Mouse (Mus musculus) cortical plate, adult 2 months (tissue): ENCODE data around the gene Sept1. TPM values are rescaled to one million over a fixed set of nuclear protein-coding genes. Genes with fewer than 3 reads are reported as not detected.
A peak's percentile ranks its signal among the peaks of the same experiment; 100 is the strongest.

ENCODE experiments used
- H3K27ac ChIP-seq: fragments of 200-500 bp; 2 replicates; pipeline ENCODE4 v1.5.1; 2012; ENCODE audit warnings: low read length, control low read depth, inconsistent platforms; ENCODE audit not compliant: insufficient read depth
- H3K4me1 ChIP-seq: fragments of 200-500 bp; 2 replicates; pipeline ENCODE4 v1.6.1; 2011; ENCODE audit warnings: low read length; ENCODE audit not compliant: control insufficient read depth, insufficient read depth
- H3K4me3 ChIP-seq: fragments of 200-500 bp; 2 replicates; pipeline ENCODE4 v1.5.1; 2011; ENCODE audit warnings: mild to moderate bottlenecking, low read length, control low read depth; ENCODE audit not compliant: insufficient read depth
- CTCF ChIP-seq: fragments of 200-500 bp; IDR thresholded peaks from 2 replicates; pipeline ENCODE4 v1.5.1; 2011; ENCODE audit warnings: mild to moderate bottlenecking, control low read depth, low read length; ENCODE audit not compliant: insufficient read depth; ENCODE audit errors: extremely low read depth
- POLR2A ChIP-seq: fragments of 200-500 bp; IDR thresholded peaks from 2 replicates; pipeline ENCODE4 v1.6.1; 2011; ENCODE audit warnings: mild to moderate bottlenecking, low read length, control low read depth; ENCODE audit not compliant: insufficient read depth; ENCODE audit errors: extremely low read depth
- polyA plus RNA-seq: library from polyadenylated mRNA; depleted of rRNA; stranded (reverse); fragments of >200 nt; gene quantifications from 2 replicates; pipeline ENCODE4 v1.2.3, GENCODE M21; 2012

The Sept1 gene
- polyA plus RNA-seq, 1 experiment = 10.4 TPM

DNA sequence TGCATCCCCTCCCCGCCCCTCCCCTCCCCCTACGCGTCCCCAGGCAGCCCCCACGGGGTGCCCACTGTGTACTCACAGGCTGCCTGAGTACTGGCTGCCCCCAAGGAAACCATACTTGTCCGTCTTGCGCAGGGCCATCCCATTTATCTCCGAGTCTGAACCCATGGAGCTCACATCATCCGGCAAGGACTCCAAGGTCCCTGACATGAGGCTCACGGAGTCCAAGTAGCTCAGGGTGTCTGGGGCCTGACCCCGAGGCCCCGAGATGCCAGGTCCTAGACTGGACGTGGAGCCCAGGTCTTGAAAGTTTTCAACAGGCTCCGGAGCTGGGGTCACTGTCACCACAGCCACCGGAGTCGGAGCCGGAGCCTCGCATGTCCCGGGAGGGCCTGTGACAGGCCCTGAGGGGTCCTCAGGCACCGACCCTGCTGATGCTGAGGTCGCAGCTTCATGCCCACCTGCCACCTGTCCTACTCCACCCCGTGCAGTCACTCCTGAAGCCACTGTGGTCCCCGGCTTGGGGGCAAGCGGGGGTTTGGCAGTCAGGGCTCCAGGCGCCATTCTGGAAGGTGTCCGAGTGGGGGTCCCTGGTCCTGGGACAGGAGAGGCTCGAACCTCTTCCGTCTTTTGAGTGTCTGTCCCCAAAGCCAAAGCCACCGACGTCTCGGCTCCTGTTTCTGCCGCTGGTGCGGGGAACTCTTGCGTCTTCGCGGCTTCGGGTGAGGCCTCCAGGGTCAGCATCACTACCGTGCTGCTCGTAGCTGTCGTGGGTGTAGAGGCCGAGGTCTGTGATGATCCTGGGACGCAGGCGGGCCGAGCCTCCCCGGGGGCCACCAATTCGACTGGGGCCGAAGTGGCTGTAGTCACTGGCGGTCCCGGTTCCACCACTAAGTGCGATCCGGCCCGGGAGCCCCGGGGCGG lies 25.3 kb downstream of the Sept1 start:
- TF ChIP-seq POLR2A (no peak), CTCF (no peak)
- H3K27ac ChIP-seq = 0 out of 2 replicates have a peak overlapping the region, but pooled peaks have one; percentile 4
- H3K4me3 ChIP-seq = peak overlapping the region; percentile 61
- H3K4me1 ChIP-seq = peaks cover 2% of the 10 kb centered on the region; the same call in 1 of the 2 replicates

DNA sequence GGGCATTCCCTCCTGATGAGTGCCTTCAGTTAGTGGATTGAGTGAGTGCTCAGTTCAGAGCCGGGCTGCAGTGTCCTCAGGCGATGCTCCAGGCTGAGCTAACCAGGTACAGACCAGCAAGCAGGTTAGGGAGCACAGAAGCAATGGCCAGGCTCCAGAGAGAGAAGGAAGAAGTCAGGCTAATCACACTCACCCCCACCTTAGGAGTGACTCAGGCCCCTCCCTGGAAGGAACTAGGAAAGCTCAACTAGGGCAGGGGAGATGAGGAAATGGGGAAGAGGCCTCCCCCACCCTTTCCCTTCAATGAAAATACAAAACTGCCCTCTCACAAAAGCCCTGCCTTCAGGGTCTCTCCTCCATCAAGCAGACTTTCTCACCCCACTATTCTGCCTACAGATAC lies 26.3 kb downstream of the Sept1 start:
- Histone ChIP-seq H3K4me3 (peak overlapping the region; percentile 61), H3K27ac (no peak overlapping the region), H3K4me1 (peaks cover 2% of the 10 kb centered on the region; the same call in 1 of the 2 replicates)
- TF ChIP-seq CTCF (no peak), POLR2A (no peak)

DNA sequence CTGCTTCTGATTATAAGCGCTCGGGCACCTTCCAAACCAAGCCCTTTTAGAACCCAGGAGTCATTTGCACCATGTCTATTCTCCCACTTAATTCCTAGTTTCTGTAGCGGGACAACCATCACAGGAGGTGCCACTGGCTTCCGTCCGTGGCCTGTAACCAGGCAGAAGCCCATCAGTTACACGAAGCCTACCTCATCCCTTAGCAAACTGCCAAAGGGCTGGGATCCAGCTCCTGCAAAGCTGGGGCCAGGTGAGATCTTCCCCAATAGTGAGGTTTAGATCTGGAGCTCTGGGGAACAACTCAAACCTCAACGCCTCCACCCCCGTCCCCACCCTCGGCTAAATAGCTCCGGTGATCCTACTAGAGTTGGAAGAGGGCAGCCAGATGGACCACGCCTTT lies 36.4 kb downstream of the Sept1 start:
- Histone ChIP-seq H3K4me1 (peaks cover 2% of the 10 kb centered on the region; the same call in 1 of the 2 replicates), H3K4me3 (peak overlapping the region; percentile 66; the same call in 1 of the 2 replicates), H3K27ac (no peak overlapping the region)
- no peak for TF ChIP-seq POLR2A
- TF ChIP-seq CTCF = no peak

DNA sequence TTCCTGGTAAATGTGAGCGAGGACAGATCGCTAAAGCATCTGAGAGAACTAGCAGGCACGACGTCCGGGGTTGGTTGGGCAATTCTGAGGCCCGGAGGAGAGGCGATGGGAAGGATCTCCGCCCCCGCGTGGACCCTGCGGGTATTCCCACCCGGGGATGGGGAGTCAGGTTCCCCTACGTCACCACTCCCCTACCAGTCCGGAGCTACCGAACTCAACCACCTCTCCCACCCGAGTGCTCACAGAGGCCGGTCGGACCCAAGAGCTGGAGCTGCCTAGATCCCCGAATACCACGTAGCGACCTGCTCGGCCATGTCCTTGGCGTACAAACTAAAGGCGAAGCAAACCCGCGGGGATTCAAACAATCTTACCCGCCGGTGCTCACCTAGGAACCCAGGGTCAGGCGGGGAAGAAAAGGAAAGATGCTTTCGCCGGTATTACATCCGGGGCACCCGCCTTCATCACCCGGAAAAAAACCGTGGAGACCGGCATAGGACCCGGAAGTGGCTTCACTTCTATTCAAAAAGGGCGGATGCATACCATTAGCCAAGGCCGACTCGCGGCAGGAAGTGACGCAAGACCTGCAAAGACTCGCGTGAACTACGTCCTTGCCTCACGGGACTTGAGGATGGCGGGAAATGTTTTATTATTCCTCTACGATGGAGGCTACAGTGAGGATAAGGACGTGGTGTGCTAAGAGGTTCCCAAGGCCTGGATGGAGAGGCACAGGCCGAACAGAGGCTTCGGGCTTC lies 37.2 kb downstream of the Sept1 start, which contains the start of gene Cd2bp2:
TSS of gene Cd2bp2 (minus strand) at position 507 of the 752 bp plus-strand sequence.
- no peak within 1 kb of the TSS; the same call in 1 of the 2 replicates for H3K27ac ChIP-seq
- peak within 1 kb of the TSS; percentile 66 for H3K4me3 ChIP-seq
- TF ChIP-seq POLR2A (peak; percentile 56), CTCF (no peak)
- H3K4me1 ChIP-seq = peaks cover 2% of the 10 kb centered on the region; the same call in 1 of the 2 replicates

DNA sequence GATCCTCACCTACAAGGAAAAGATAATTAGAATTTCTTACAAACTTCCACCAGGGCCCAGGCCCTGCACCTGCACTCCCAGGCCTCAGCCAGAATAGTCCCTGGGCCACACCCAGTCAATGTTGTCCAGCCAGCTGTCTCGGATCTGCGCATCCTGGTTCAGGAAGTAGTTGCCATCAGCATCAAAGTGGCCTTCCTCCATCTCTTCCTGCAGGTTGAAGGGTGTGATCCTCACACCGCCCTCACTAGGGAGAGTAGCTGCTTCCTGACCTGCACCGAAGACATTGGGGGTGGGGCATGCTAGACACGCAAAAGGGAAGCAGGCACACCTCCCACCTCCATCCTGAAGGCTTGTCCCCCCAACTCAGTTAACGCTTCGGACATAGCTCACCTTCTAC lies 38.3 kb downstream of the Sept1 start:
- TF ChIP-seq CTCF = no peak
- no peak for TF ChIP-seq POLR2A
- Histone ChIP-seq H3K27ac (no peak overlapping the region), H3K4me3 (peak overlapping the region; percentile 66), H3K4me1 (peaks cover 2% of the 10 kb centered on the region; the same call in 1 of the 2 replicates)

DNA sequence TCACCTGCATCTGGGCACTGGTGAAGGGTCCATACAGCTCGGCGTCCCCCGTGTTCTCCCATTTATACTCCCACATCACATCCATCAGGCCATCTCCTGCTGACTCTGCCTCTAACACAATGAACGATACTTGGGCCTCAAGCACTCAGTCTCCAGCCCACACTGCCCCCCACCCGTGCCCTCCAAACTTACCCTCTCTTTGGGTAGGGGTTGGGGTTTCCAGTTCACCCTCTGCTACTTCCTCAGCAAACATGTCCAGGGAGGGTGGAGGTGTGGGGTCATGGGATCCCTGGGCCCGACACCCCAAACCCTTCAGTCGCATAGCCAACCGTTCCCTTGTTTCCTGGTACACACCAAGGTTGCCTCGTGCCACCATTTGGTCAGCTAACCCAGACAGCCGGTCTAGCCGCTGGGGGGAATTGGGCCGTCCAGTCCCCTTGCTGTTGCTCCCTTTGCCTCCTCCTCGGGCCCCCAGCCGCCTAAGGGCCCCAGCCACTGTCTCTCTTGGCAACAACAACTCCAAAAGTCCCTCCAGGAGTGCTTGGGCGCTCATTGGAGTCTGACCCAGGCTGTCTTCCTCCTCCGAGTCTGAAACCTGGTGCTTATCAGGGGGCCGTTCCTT lies 38.8 kb downstream of the Sept1 start:
- H3K4me1 ChIP-seq = peaks cover 2% of the 10 kb centered on the region; the same call in 1 of the 2 replicates
- H3K27ac ChIP-seq = no peak overlapping the region
- H3K4me3 ChIP-seq = no peak overlapping the region
- TF ChIP-seq POLR2A = no peak
- no peak for TF ChIP-seq CTCF

DNA sequence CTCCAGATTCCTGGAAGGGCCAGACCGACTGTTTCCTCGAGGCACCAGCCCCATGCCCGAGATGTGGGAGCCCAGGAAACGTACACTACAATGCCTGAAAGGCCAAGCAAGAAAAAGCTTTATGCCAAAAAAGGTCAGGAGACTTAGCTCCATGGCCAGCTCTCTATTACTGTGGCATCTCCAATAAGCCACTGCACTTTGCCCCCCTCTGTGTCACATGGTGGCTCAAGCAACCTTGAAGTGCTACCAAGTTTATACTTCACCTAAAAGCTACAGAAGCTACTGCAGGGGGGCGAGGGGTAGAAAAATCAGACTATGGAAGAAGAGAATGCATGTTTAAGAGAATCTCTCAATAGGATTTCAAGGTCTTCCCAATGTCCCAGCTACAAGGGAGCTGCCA lies 39.9 kb downstream of the Sept1 start:
- no peak overlapping the region for H3K4me3 ChIP-seq
- H3K27ac ChIP-seq = no peak overlapping the region
- no peak for TF ChIP-seq POLR2A
- no peak for TF ChIP-seq CTCF
- H3K4me1 ChIP-seq = peaks cover 4% of the 10 kb centered on the region; the same call in 1 of the 2 replicates

DNA sequence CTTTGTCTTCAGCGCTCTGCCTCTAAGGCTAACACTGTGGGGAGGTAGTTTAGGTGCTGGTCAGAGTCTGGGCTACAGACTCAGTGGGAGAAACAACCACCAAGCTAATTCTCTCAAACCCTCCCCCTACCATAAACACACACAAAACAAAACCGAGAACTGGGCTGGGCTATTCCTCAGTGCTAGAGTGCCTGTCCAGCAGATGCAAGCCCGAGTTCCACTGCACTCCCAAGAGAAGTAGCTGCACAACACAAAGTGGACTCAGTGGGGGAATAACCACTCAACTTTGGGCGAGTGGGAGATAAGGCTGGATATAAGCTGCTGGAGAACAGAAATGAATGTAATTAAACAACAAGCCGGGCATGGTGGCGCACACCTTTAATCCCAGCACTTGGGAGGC lies 42.3 kb downstream of the Sept1 start:
- Histone ChIP-seq H3K4me1 (peaks cover 4% of the 10 kb centered on the region; the same call in 1 of the 2 replicates), H3K27ac (no peak overlapping the region), H3K4me3 (no peak overlapping the region)
- TF ChIP-seq CTCF (no peak), POLR2A (no peak)
